Mouse (Mus musculus): ENCODE results near the gene Hyal3. TPM values are rescaled to one million over a fixed set of nuclear protein-coding genes. Genes with fewer than 3 reads are reported as not detected.

The Hyal3 gene
- polyA plus RNA-seq, 1 experiment from 2014 or later = 0.24 TPM

- no peak overlapping the region for H3K9ac ChIP-seq (ENCODE audit: low read length)
- DNase-seq (ENCODE audit: low spot score) (no peak), ATAC-seq (ENCODE audit: insufficient read depth, low FRiP score, low TSS enrichment) (no peak)
- peaks cover 36% of the 10 kb centered on the region for H3K4me1 ChIP-seq (ENCODE audit: control insufficient read depth, insufficient read depth, low read length)
- H3K27ac ChIP-seq (ENCODE audit: low read depth, low read length) = no peak overlapping the region
- no peak overlapping the region for H3K4me2 ChIP-seq (ENCODE audit: low read depth)
- H3K4me3 ChIP-seq (ENCODE audit: low read depth, low read length) = no peak overlapping the region
- WGBS = 74% methylated on average over 5 of the region's 5 CpGs
- no peaks in the 10 kb centered on the region for H3K27me3 ChIP-seq (ENCODE audit: control insufficient read depth, insufficient read depth, low read length)
- peaks cover 7% of the 10 kb centered on the region for H3K36me3 ChIP-seq (ENCODE audit: control insufficient read depth, insufficient read depth, low read length)
- H3K9me3 ChIP-seq (ENCODE audit: control insufficient read depth, low read length) = no peaks in the 10 kb centered on the region
These were observed 43.9 kb downstream of the Hyal3 start for GRCm38 (mm10) chr9:107624539-107624938.

- Histone ChIP-seq H3K4me2 (ENCODE audit: low read depth) (no peak overlapping the region), H3K36me3 (ENCODE audit: control insufficient read depth, insufficient read depth, low read length) (peaks cover 4% of the 10 kb centered on the region), H3K9ac (ENCODE audit: low read length) (no peak overlapping the region), H3K27me3 (ENCODE audit: control insufficient read depth, insufficient read depth, low read length) (no peaks in the 10 kb centered on the region), H3K9me3 (ENCODE audit: control insufficient read depth, low read length) (no peaks in the 10 kb centered on the region), H3K4me1 (ENCODE audit: control insufficient read depth, insufficient read depth, low read length) (peaks cover 40% of the 10 kb centered on the region), H3K27ac (ENCODE audit: low read depth, low read length) (no peak overlapping the region), H3K4me3 (ENCODE audit: low read depth, low read length) (no peak overlapping the region)
- no peak for DNase-seq (ENCODE audit: low spot score)
- no peak for ATAC-seq (ENCODE audit: insufficient read depth, low FRiP score, low TSS enrichment)
- 84% methylated on average over 3 of the region's 3 CpGs for whole genome bisulfite sequencing
These were observed 44.3 kb downstream of the Hyal3 start for GRCm38 (mm10) chr9:107624951-107625350.

- H3K9me3 ChIP-seq (ENCODE audit: control insufficient read depth, low read length) = no peaks in the 10 kb centered on the region
- 92% methylated on average over 12 of the region's 12 CpGs for WGBS
- peaks cover 46% of the 10 kb centered on the region for H3K4me1 ChIP-seq (ENCODE audit: control insufficient read depth, insufficient read depth, low read length)
- H3K27me3 ChIP-seq (ENCODE audit: control insufficient read depth, insufficient read depth, low read length) = no peaks in the 10 kb centered on the region
- peaks cover 4% of the 10 kb centered on the region for H3K36me3 ChIP-seq (ENCODE audit: control insufficient read depth, insufficient read depth, low read length)
- H3K4me2 ChIP-seq (ENCODE audit: low read depth) = no peak overlapping the region
- no peak overlapping the region for H3K4me3 ChIP-seq (ENCODE audit: low read depth, low read length)
- DNase-seq (ENCODE audit: low spot score) (no peak), ATAC-seq (ENCODE audit: insufficient read depth, low FRiP score, low TSS enrichment) (no peak)
- peak overlapping the region; percentile 98; the same call in 1 of the 2 replicates for H3K27ac ChIP-seq (ENCODE audit: low read depth, low read length)
- H3K9ac ChIP-seq (ENCODE audit: low read length) = no peak overlapping the region
These were observed 44.9 kb downstream of the Hyal3 start for GRCm38 (mm10) chr9:107625351-107626128.

DNA sequence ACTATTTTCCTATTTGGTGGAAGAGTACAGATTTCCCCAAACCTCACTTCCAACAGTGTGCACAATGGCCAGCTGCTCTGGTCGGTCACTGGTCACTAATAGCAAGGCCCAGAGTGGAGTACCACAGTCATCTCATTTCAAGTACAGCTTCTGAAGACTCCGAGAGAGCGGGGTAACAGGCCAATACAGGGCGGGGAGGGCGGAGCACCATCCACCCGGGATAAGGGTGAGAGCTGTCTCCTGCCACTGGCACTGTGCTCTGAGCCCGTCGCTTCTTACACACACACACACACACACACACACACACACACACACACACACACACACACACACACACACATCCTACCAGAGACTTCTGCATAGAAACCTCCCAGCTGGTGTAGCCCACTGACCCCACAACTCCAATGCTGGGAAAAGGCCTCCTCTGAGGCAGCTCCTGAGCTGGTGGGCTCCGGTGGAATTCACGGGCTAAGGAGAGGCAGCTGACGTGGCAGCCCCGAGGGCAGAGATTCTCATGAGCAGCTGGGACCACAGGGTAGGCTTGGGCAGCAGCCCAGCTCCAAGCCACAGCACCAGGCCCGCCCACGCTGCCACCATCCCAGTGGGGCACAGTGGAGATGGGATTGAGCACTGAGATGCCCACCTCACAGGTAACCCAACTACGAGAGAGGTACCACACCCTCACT is 45.7 kb downstream of the Hyal3 start:
- 41% methylated on average over 15 of the region's 15 CpGs for WGBS
- no peaks in the 10 kb centered on the region for H3K27me3 ChIP-seq (ENCODE audit: control insufficient read depth, insufficient read depth, low read length)
- H3K36me3 ChIP-seq (ENCODE audit: control insufficient read depth, insufficient read depth, low read length) = peaks cover 4% of the 10 kb centered on the region
- H3K4me3 ChIP-seq (ENCODE audit: low read depth, low read length) = no peak overlapping the region
- H3K4me1 ChIP-seq (ENCODE audit: control insufficient read depth, insufficient read depth, low read length) = peaks cover 53% of the 10 kb centered on the region
- ATAC-seq (ENCODE audit: insufficient read depth, low FRiP score, low TSS enrichment) (peak; percentile 29; the same call in 1 of the 2 replicates), DNase-seq (ENCODE audit: low spot score) (no peak)
- H3K4me2 ChIP-seq (ENCODE audit: low read depth) = peak overlapping the region; percentile 27
- H3K9me3 ChIP-seq (ENCODE audit: control insufficient read depth, low read length) = no peaks in the 10 kb centered on the region
- peak overlapping the region; percentile 98 for H3K27ac ChIP-seq (ENCODE audit: low read depth, low read length)
- H3K9ac ChIP-seq (ENCODE audit: low read length) = peak overlapping the region; percentile 67

- H3K36me3 ChIP-seq (ENCODE audit: control insufficient read depth, insufficient read depth, low read length) = peaks cover 4% of the 10 kb centered on the region
- no peak overlapping the region for H3K4me3 ChIP-seq (ENCODE audit: low read depth, low read length)
- 4% methylated on average over 2 of the region's 2 CpGs for WGBS
These were observed 46.2 kb downstream of the Hyal3 start for GRCm38 (mm10) chr9:107626844-107627277.

GRCm38 (mm10) chr9:107627387-107628255 is 47.0 kb downstream of the Hyal3 start:
- no peaks in the 10 kb centered on the region; the same call in 1 of the 2 replicates for H3K36me3 ChIP-seq (ENCODE audit: control insufficient read depth, insufficient read depth, low read length)

More at GRCm38 (mm10) chr9:107626844-107627277, 46.2 kb downstream of the Hyal3 start:
- Histone ChIP-seq H3K27me3 (ENCODE audit: control insufficient read depth, insufficient read depth, low read length) (no peaks in the 10 kb centered on the region), H3K9ac (ENCODE audit: low read length) (peak overlapping the region; percentile 67), H3K4me1 (ENCODE audit: control insufficient read depth, insufficient read depth, low read length) (peaks cover 58% of the 10 kb centered on the region), H3K4me2 (ENCODE audit: low read depth) (peak overlapping the region; percentile 27), H3K27ac (ENCODE audit: low read depth, low read length) (peak overlapping the region; percentile 98), H3K9me3 (ENCODE audit: control insufficient read depth, low read length) (no peaks in the 10 kb centered on the region)
- ATAC-seq (ENCODE audit: insufficient read depth, low FRiP score, low TSS enrichment) (peak; percentile 60), DNase-seq (ENCODE audit: low spot score) (peak; percentile 95)

GRCm38 (mm10) chr9:107628721-107629410 is 48.2 kb downstream of the Hyal3 start:
- 37% methylated on average over 14 of the region's 15 CpGs for WGBS
- Histone ChIP-seq H3K4me2 (ENCODE audit: low read depth) (peak overlapping the region; percentile 54), H3K27ac (ENCODE audit: low read depth, low read length) (peak overlapping the region; percentile 98), H3K4me1 (ENCODE audit: control insufficient read depth, insufficient read depth, low read length) (peaks cover 73% of the 10 kb centered on the region), H3K9me3 (ENCODE audit: control insufficient read depth, low read length) (no peaks in the 10 kb centered on the region), H3K27me3 (ENCODE audit: control insufficient read depth, insufficient read depth, low read length) (no peaks in the 10 kb centered on the region), H3K4me3 (ENCODE audit: low read depth, low read length) (no peak overlapping the region), H3K9ac (ENCODE audit: low read length) (peak overlapping the region; percentile 65), H3K36me3 (ENCODE audit: control insufficient read depth, insufficient read depth, low read length) (no peaks in the 10 kb centered on the region; the same call in 1 of the 2 replicates)
- no peak for DNase-seq (ENCODE audit: low spot score)
- no peak for ATAC-seq (ENCODE audit: insufficient read depth, low FRiP score, low TSS enrichment)

More at GRCm38 (mm10) chr9:107627387-107628255, 47.0 kb downstream of the Hyal3 start:
- ATAC-seq (ENCODE audit: insufficient read depth, low FRiP score, low TSS enrichment) (no peak), DNase-seq (ENCODE audit: low spot score) (no peak)
- Histone ChIP-seq H3K9me3 (ENCODE audit: control insufficient read depth, low read length) (no peaks in the 10 kb centered on the region), H3K27ac (ENCODE audit: low read depth, low read length) (peak overlapping the region; percentile 98), H3K9ac (ENCODE audit: low read length) (peak overlapping the region; percentile 67), H3K4me3 (ENCODE audit: low read depth, low read length) (no peak overlapping the region), H3K27me3 (ENCODE audit: control insufficient read depth, insufficient read depth, low read length) (no peaks in the 10 kb centered on the region), H3K4me2 (ENCODE audit: low read depth) (peak overlapping the region; percentile 27), H3K4me1 (ENCODE audit: control insufficient read depth, insufficient read depth, low read length) (peaks cover 66% of the 10 kb centered on the region)
- 37% methylated on average over 20 of the region's 20 CpGs for WGBS

DNA sequence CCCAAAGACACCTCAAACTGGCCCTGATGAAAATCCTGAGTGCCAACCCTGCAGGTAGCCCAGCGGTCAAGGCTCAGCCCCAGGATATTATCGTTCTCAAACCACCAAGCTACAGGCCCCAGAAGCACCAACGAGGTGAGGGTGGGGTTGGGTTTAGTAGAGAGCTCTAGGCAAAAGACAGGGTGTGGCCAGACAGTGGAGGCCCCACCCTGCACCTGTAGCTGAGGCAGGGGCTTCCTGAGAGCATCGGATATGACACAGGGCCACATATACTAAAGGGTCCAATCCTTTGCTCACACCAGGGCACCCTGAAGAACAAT is 48.8 kb downstream of the Hyal3 start:
- 33% methylated on average over 4 of the region's 4 CpGs for WGBS
- DNase-seq (ENCODE audit: low spot score) = no peak
- H3K4me3 ChIP-seq (ENCODE audit: low read depth, low read length) = no peak overlapping the region
- H3K4me2 ChIP-seq (ENCODE audit: low read depth) = peak overlapping the region; percentile 54
- H3K27me3 ChIP-seq (ENCODE audit: control insufficient read depth, insufficient read depth, low read length) = no peaks in the 10 kb centered on the region
- H3K36me3 ChIP-seq (ENCODE audit: control insufficient read depth, insufficient read depth, low read length) = no peaks in the 10 kb centered on the region; the same call in 1 of the 2 replicates
- peak overlapping the region; percentile 65 for H3K9ac ChIP-seq (ENCODE audit: low read length)
- no peak for ATAC-seq (ENCODE audit: insufficient read depth, low FRiP score, low TSS enrichment)
- H3K9me3 ChIP-seq (ENCODE audit: control insufficient read depth, low read length) = no peaks in the 10 kb centered on the region
- H3K4me1 ChIP-seq (ENCODE audit: control insufficient read depth, insufficient read depth, low read length) = peaks cover 73% of the 10 kb centered on the region
- peak overlapping the region; percentile 98 for H3K27ac ChIP-seq (ENCODE audit: low read depth, low read length)
